Mouse (Mus musculus) embryo, embryonic 10 days (tissue): ENCODE measurements around the gene Tnrc6a.
"Not testable (repeated sequence)": the region's sequence is repeated elsewhere in the genome, so short reads cannot be mapped to it uniquely, and the experiment has no call there.

Source experiments
- DNase-seq: peaks from one replicate; pipeline ENCODE4 v3.0.0-alpha.2; 2015; ENCODE audit warnings: low spot score

The Tnrc6a gene

DNA sequence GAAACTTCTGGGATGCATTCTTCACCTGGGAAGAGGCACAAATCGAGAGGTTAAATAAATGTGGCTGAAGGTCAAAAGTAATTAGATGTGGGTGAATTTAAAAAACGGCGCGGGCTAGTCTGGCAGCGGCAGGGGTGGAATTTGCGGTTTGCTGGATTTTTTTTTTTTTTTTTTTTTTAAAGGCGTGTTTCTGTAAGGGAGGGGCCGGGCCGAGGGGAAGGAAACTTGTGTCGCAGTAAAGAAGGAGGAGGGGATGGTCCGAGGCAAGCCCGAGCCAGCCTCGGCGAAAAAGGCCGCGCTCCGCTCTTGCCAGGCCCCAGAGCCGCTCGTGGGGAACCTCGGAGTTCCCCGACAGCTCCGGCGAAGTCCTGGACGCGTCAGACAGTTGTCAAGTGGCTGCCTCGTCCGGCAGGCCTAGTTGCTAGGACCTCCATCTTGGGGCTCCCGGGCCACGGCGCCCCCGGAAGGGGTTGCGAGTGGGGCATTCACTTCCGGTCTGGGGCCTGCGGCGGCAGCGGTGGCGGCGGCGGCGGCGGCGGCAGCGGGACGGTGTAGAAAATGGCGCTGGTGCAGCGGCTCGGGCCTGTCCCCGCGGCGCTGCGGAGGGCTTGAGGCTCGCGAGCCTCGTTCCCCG, at the start of gene Tnrc6a:
Gene Tnrc6a, plus strand, starts transcription at position 221 of the 634 bp plus-strand sequence.
- peak; percentile 90 for DNase-seq

DNA sequence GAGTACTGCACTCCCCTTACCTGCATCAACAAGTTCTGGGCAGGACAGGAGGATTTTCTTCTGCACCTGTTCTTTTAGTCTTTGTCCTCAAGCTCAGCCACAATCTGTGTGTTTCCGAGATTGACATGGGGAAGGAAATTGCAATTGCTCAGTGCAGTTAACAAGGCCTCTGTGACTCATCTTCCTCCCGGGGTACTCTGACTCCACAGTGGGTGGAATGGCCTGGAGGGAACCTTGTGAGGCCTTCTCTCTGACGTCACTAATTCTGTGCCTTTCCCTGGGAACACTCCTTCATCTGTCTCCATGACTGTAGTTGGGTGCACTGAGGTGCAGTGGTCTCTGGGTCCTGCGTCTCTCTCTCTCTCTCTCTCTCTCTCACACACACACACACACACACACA, 41.4 kb upstream of the Tnrc6a start:
- DNase-seq: no peak

GRCm38 (mm10) chr7:123083441-123084123, 40.1 kb upstream of the Tnrc6a start:
- DNase-seq: no peak

- peak; percentile 59 for DNase-seq
These were observed 39.4 kb upstream of the Tnrc6a start for GRCm38 (mm10) chr7:123084180-123084691.

DNA sequence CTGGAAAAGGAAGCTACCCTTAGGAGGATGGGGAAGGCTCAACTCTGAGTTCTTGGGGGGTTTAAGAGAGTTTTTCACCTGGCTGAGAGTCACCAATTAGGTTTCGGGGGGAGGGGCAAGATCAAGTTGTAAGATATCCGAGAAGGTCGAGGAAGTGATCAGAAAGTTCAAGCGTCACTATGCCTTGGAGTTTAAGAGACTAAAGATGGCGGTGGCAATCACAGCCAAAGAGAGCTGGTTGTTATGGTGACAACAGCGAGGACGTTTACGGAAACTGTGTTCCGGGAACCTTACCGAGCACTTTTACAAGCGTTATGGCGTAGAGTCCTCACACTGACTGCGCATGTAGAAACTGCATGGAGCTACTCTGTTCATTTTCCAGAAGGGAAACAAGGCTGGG, 39.0 kb upstream of the Tnrc6a start:
- peak; percentile 39 for DNase-seq

GRCm38 (mm10) chr7:123088920-123089319, 34.8 kb upstream of the Tnrc6a start:
- no peak for DNase-seq

DNA sequence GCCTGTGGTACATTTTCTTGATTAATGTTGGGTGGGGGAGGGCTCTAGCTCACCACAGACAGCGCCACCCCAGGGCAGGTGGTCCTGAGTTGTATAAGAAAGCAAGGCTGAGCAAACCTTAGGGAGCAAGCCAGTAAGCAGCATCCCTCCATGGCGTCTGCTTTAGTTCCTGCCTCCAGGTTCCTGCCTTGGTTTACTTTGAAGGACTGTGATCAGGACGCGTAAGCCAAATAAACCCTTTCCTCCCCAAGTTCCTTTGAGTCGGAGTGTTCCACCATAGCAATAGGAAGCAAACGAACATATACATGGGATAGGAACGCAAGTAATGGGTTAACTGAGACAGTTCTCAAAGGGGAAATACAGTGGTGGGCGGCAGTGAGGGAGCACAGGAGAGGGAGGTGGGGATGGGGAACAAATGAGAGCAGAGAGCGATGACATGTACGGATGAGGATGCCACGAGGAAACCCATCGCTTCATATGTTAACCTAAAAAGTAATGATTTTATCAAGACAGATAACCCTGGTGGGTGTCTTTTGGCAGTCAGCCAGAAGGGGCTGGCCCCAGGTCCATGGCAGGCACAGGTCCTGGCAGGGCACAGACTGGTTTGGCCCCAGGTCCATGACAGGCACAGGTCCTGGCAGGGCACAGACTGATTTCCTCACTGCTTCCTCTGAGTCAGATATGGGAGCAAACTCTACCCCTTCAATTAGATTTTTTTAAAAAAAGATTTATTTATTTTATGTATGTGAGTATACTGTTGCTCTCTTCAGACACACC, 27.2 kb upstream of the Tnrc6a start:
- DNase-seq: no peak

DNA sequence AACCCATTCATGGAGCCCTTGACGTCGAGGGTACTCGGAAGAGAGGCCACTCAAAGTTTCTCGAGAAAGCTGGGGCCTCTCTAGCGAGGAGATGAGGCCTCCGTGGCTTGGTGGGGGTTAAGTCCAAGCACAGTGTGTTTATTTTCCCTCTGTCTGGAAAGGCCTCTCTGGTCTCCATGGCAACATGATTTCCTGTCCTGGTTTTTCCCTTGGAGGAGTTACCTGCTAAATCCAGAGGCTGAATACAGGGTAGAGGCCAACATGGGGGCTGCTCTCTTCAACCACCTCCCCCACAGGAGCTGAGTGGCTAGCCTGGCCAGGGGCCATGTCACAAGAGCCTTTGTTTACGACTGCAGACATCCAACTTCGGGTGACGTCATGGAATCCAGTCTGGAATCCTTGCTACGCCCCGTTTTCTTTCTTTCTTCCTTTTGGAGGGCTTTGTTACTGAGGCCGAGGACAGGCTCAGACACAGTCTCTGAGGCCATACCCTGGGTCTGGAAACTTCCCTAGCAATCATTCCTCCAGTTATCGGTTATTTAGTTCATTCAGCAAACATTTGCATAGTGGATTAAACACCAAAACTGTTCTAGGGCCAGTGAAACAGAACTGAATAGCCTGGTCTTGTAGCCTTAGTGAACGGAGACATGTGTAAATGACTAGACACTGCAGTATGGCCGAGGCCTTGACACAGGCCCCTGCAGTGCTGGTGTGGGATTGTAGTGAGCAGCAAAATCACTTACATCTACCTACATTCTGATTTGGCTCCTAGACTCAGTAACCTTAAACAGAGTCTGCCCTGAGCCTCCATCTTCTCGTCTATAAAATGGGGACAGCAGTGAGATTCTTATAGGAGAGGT, 25.6 kb upstream of the Tnrc6a start:
- DNase-seq: peak; percentile 89

GRCm38 (mm10) chr7:123101295-123101694, 22.4 kb upstream of the Tnrc6a start:
- no peak for DNase-seq

DNA sequence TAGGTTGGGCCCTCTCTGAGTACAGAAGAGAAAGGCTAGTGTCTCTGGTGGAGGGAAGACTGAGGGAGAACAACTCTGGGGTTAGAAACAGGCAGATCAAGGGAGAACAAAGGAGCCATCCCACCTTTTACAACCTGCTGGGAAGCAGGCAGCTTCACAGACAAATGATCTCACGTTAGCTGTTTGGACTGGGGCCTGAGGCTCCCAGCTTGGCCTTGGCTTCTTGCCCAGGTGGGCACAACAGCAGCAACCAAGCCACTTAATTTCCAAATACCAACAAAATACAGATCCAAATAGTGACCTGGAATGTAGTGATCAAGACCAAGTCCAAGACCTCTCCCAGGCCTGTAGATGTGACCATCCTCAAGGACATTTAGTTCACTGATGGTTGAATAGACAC, 18.3 kb upstream of the Tnrc6a start:
- not testable (repeated sequence) for DNase-seq

- no peak for DNase-seq
These were observed 17.8 kb upstream of the Tnrc6a start for GRCm38 (mm10) chr7:123105906-123106305.

DNA sequence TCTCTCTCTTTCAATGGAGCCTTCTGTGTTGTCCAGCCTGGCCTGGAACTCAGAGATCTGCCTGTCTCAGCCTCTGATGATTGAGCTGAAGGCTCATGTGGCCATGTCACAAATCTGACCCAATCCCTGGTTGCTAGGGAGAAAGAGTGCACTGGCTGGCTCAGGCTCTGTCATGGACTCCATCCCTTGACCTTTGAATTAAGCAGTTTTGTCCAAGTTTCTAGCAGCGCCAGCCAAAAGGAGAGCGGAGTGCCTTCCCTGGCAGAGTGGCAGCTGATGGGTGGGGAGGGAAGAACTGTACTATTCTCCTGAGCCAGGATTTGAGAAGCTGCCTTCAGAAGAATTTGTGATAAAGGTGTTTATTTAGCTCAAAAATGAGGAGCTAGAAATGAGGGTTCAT, 17.4 kb upstream of the Tnrc6a start:
- no peak for DNase-seq

DNA sequence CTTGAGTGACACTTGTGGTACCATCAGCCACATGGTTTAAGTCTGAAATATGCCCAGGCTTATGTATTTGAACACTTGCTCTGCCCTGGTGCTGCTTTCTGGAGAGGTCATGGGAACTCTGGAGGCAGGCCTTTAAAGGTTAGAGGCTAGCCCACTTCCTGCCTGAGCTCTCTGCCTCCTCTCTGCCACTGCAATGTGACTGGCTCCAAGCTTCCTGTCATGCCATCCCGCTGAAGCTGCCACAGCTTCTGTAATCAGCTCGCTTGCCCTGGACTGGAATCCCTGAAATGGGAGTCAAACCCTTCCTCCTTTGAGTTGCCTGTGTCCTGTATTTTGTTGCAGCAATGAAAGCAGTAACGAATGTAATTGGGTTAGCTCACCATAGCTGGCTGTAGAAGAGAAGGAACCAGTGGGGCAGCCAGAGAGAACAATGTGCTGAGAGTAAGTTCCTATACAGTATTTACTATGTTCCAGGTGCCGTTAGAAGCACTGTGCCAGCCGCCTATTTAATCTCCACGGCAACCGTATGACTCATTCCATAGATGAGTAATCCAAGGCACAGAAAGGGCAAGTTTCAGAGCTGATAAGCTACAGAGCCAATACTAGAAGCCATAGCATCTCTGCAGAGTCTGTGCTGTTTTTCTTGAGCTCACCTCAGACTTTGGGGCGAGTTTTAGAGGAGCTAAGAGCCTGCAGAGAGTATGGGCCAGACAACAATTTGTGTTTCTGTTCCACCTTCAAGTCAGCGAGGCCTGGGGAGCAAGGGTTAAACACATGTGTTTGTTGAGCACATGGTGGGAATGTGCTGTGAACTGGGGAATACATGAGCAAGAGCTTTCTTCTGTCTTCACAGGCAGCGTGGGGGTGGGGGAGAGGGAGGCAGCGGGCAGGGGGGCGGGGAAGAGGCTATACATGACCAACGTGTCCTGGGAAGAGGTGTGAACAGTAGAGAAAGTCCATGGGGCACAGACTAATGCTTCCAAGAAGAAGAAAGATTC, 15.3 kb upstream of the Tnrc6a start:
- no peak for DNase-seq

GRCm38 (mm10) chr7:123109361-123110000, 14.2 kb upstream of the Tnrc6a start:
- no peak for DNase-seq

DNA sequence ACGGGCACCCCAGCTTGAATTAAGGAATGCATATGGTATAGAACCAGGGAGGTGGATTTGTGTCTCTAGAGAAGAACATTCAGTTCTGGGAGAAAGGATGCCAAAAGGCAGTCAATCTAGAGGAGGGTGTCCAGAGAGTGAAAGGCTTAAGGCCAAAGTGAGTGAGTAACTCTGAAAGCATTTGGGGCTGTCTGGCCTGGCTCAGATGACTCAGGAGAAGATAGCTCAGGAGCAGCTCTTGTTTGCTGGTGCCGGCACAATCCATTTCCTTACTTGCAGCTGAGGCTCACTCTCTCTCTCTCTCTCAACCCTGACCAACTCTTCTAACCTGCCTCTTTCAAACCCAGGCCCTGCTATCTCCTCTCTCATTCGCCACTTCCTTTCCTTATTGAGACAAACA, 13.6 kb upstream of the Tnrc6a start:
- no peak for DNase-seq

DNA sequence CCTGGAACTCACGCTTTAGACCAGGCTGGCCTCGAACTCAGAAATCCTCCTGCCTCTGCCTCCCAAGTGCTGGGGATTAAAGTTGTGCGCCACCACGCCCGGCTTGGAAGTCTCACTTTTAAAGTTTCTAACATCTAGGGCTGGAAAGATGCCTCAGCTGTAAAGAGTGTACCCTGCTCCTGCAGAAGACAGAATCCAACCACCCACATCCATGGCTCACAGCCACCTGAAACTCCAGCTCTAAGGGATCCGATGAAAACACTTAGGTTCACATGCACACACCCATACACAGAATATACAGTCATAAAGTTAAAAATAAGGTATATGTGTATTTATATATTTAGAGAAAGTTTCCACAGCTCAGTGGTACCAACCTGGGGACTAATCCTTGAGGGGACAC, 10.1 kb upstream of the Tnrc6a start:
- no peak for DNase-seq

GRCm38 (mm10) chr7:123116799-123117198, 6.9 kb upstream of the Tnrc6a start:
- no peak for DNase-seq

GRCm38 (mm10) chr7:123117209-123117608, 6.5 kb upstream of the Tnrc6a start:
- DNase-seq: no peak

GRCm38 (mm10) chr7:123120516-123120915, 3.2 kb upstream of the Tnrc6a start:
- no peak for DNase-seq

DNA sequence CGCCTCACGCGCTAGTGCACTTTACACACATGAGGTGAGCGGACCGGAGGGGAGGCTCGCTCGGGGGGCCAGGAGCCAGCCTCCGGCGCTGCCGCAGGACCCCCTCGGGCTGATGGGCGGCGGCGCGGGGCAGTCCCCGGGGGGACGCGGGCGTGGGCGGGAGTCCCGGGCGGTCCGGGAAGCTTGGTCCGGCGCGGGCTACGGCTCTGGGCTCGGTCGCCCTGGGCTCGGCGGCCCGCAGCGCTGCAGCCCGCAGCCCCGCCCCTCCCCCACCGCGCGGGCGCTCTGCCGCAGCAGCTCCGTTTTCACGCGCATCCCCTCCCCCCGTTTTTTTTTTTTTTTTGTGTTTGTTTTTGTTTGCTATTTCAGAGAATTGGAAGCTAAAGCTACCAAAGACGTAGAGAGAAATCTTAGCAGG, 623 bp downstream of the Tnrc6a start:
- DNase-seq: no peak
